Mouse (Mus musculus): Measurements from ENCODE around the gene Mcm7.
A peak's percentile ranks its signal among the peaks of the same experiment; 100 is the strongest.

Gene Mcm7

DNA sequence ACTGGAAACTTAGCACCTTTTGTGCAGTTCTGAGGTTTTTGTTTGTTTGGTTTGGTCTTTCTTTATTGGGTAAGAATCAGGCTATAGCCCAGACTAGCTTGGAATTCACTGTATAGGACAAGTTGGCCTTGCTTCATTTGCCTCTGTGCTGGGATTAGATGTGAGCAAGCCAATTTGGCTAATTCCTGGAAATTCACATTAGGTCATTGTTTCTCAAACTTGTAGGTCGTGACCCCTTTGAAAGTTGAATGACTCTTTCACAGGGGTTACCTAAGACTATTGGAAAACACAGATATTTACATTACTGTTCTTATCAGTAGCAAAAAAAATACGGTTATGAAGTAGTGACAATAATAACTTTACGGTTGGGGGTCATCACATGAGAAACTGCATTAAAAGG is 17.8 kb downstream of the Mcm7 start:
- DNase-seq: no peak

DNA sequence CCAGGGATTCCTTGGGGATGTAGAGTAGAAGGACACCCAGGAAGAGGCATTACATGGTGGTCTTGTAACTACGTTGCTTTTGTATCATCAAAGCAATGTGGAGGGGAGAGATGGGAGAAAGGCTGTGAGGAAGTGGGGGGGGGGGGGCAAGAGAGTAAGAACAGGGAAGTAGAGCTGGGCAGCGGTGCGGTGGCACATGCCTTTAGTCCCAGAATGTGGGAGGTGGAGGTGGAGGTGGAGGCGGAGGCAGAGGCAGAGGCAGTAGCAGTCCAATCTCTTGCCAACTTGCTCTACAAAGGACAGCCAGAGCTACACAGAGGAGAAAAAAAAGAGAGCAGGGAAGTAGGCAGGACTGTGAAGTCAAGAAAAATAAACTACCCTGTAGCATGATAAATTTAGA is 33.6 kb downstream of the Mcm7 start:
- DNase-seq: no peak

DNA sequence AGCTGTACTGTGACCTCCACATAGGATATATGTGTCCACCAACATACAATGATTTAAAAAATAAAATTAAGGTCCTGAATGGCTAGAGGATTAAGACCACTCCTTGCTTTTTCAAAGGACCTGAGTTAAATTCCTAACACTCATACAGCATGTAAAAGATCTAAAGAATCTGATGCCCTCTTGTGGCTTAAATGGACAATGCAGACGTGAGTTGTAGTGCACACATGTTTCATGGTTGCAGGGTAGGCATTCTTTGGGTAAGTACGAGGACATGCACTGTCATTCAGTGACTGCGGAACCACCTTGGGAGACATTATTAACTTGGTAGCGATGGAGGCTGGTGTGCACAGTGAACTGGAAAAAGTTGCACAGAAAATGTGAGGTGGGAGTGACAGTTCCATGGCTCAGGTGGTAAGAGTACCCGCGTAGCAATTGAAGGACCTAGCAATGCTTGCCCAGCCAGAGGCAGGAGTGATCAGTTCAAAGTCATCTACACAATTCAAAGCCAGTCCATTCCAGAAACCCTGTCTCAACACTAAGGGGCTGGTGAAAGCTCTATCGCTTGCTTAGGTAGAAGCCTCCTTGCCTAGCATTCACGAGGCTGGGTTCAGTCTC is 34.2 kb downstream of the Mcm7 start:
- peak; percentile 35 for DNase-seq

DNA sequence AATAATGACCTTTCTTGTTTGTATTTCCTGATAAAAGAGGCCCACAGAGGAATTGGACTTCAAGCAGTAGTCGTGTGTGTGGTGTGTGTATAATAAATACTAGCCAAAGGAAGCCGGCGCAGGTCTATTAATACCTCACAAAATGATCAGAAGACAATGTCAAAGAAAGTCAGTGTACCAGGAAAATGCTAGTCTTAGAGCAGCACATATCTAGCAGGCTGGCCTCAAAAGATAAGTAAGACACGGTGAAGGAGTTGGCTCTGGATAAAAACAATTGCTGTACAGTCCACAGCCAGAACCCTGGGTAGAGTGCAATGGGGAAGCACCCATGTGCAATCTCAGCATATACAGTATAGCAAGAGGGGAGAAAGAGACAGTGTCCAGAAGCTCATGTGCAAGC is 35.0 kb downstream of the Mcm7 start:
- no peak for DNase-seq

DNA sequence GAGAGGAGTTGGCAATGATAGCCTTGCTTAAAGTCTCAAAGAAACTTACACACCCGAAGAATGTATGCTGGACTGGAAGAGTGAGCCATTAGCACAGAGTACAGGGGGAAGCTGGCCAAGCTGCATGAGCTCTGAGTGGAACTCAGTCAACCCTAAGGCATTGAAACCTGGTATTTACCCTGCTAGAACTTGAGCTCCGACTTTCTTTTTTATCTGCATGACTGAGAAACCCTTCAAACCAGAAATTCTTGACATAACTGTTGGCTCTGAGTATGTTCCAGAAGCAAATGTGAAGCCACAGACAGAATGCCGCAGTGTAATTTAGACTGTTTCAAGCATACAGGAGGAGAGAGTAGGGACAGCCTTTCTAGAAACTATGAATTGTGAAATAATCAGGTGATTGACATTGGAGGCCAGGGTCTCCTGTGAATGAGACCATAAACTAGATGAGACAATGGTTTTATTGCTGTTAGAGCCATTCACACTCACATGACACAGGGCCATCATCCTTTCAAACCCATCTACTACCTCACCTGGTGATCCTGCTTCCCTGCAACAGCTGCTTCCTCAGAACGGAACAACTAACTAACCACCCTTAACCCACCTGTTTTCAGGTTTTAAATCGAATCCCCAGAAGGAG is 39.7 kb downstream of the Mcm7 start:
- no peak for DNase-seq

DNA sequence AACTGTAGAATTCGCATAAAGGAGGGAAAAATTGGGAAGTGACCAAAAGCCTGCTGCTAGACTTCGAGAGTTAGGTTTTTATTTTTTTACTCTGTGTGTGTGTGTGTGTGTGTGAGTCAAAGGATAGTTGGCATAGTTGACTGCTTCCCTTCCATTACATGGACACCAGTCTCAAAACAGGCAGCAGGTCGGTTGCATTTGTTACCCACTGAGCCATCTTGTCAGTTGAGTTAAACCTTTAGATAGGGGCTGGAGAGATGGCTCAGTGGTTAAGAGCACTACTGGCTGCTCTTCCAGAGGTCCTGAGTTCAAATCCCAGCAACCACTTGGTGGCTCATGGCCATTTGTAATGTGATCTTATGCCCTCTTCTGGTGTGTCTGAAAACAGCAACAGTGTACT is 54.2 kb downstream of the Mcm7 start:
- DNase-seq: no peak

DNA sequence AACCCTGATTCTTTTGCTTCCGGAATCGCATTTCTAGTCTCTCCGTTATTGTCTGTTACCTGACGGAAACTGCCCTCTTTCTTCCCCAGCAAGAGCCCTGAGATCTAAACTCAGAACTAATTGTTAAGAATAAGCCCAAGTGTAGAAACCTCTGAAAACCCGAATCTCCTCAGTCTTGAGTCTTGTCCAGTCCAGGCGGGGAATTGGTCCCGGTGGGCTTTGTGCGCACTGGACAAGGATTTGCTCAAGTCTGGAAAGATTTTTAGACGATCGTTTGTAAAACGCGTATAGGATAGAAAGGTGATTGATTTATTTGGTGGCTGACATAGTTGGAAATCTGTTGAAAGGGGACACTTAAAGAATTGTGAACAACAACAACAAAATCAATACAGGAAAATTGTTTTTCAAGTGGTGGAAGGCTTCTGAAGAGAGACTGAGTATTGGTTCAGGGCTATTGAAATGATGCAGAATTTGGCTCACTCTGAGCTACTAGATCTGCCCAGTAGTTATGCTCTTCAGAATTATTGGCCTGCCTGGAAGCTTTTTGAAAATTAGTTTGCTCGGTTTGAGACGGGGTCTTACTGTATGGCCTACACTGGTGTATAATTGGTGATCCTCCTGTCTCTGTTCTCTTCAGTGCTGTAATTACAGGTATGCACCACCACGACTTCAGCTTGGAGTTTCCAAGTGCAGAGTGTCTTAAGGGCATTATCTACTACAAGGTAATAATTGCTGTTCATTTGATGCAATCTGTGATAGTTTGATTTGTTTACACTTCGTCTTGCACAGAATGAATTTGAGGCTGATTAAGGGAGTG is 54.8 kb downstream of the Mcm7 start:
- no peak for DNase-seq

DNA sequence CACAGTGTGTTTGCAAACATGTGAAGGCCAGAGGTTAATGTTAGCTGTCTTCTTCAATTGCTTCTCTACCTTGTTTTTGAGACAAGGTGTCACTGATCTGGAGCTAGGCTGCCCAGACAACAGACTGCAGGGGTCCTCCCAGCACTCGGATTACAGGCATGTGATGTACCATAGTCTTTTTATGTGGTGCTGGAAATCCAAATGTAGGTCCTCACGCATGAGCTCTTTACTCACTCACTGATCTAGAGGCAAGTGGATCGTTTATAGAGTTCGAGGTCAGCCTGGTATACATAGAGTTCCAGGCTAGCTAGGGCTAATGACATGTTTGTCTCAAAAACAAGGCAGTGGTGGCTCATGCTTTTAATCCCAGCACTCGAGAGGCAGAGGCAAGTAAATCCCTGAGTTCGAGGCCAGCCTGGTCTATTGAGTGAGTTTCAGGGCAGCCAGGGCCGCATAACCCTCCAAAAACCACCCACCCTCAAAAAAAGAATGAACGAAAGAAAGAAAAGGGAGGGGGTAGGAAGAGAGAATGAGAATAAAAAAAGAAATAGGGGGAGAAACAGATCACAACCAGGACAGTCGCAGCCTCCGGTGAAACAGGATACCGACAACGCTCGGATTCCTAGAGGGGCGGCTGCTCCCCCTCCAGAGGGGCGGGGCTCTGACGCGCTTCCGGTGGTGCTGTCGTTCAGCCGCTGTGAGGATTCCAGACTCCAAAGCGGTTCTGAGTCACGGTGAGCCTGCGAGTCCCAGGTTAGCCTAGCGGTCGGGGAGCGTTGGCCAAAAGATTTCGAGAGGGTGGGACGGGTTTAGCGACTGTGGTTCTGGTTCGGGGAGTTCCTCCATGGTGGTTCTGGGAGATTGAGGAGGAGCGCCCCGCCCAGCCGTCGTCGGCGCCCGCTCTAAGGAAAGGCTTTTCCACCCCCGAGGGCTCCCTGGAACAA is 55.7 kb downstream of the Mcm7 start, which contains the start of gene Zscan21:
TSS of gene Zscan21 (plus strand) at position 649 of the 944 bp plus-strand sequence.
- peak; percentile 93 for DNase-seq
